Mouse (Mus musculus) layer of hippocampus, adult 11-12 months (tissue): ENCODE measurements around the gene Olfr165.
"Not testable (repeated sequence)": the region's sequence is repeated elsewhere in the genome, so short reads cannot be mapped to it uniquely, and the experiment has no call there.

ENCODE experiments used
- DNase-seq: peaks from one replicate; pipeline ENCODE4 v3.0.0; 2022; ENCODE audit warnings: low spot score

Olfr165 gene

GRCm38 (mm10) chr16:19423034-19423433, at the start of gene Olfr165:
TSS of gene Olfr165 (minus strand) at chr16:19423134.
- DNase-seq = no peak

- no peak for DNase-seq
Observed at GRCm38 (mm10) chr16:19464365-19464764, 41.4 kb upstream of the Olfr165 start.

GRCm38 (mm10) chr16:19458741-19459140, 35.8 kb upstream of the Olfr165 start:
- not testable (repeated sequence) for DNase-seq

GRCm38 (mm10) chr16:19387984-19388383, 35.0 kb downstream of the Olfr165 start:
- DNase-seq = no peak
